Mouse (Mus musculus): ENCODE results near the gene Palm.

Palm gene

DNA sequence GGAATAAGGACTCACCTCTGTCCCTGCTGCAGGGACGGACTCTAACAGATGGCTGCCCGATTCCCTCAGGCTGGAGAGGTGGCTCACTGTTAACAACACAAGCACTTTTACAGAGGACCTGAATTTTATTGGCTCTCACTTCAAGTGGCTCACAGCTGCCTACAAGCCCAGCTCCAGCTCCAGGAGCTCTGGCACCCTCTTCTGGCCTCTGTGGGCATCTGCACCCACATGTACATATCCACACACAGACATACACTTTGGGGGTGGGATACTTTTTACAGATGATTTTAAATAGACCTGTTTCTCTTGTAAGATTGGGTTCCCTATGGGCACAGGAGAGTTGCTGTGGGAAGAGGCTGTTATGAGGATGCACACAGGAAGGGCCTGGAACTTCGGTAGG lies 21.1 kb upstream of the Palm start:
- no peak for DNase-seq (ENCODE audit: low read depth, low spot score)

DNA sequence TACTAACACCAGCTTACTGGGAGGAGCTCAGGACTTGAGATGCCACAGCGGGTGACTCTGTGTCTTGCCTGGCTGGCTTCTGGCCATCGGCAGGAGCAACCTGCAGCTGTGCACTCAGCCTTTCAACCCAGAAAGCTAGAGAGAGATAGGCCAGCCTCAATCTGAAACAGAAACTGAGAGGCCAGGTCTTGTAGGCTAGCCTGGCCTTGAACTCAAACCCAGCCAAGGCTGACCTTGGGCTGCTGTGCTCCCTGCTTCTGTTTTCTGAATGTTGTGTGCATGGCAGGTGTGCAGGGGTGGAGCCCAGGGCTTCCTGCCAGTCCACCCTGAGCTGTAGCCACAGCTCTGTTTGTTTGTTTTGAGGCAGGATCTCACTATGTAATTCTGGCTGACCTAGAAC lies 20.2 kb upstream of the Palm start:
- DNase-seq (ENCODE audit: low read depth, low spot score), result no peak

DNA sequence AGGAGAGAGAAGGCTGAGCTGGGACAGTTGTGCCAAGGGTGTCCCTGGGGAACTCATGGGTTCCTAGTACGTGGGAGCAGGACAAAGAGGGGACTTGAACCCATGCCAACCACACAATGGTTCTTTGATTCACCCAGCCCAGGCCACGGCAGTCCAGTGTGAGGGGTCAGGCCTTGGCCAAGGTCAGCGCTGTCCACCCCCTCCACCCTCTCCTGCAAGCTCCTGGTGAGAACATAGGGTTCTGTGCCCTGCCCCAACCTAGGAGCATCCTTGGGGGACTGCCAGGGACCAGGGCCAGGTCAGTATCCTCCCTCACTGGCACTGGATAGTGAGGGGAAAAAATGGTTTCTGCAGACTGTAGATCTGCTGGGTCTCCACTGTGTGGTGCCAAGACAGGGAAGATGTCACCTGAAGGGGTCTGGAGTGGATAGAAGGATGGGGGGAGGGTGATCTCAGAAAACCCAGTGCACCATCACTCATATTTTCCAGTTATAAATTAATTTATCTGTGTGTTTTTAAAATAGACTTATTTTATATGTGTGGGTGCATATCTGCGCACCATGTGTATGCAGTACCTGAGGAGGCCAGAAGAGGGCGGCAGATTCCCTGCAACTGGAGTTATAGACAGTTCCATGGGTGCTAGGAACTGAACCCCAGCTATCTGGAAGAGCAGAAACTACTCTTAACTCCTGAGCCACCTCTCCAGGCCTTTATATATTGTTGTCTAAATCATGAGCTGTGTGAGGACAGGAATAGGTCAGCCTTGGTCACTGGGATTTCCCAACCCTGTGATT lies 18.7 kb upstream of the Palm start:
- no peak for DNase-seq (ENCODE audit: low read depth, low spot score)

DNA sequence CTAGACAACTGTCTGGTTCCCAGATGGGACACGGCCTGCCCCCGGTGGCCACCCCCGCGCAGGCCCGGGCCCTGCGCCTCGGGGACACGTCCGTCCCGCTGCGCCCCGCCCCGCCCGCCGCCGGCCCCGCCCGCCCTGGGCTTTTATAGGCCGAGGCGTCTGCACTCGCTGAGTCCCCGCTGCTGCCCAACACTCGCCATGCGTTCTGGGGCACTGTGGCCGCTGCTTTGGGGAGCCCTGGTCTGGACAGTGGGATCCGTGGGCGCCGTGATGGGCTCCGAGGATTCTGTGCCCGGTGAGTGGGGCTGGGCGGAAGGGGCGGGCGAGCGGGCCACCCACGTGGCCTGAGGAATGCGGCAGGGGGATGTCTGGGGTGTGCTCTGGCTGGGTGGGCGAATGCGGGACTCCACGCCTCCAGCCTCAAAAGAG lies 16.3 kb upstream of the Palm start, which contains the start of gene Fstl3:
Gene Fstl3, plus strand, starts transcription at position 170 of the 429 bp plus-strand sequence.
- DNase-seq (ENCODE audit: low read depth, low spot score), result no peak

DNA sequence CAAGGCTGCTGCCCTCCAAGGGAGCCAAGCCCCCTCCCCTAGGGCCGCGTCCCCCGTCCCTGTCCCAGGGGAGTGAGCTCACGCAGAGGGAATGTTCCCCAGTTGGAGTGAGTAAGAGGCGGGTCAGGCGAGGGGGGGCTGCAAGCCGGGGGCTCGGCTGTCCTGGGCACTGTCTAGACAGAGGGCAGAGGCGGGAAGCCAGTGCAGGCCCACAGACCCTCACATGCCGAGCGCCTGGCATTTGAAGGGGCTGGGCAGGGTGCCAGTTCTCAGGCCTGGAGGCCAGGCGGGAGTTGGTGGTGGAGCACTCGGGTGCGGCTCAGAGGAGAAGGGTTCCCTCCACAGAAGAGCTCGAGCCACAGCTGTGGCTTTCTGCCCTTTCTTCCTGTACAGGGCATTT lies 15.4 kb upstream of the Palm start:
- DNase-seq (ENCODE audit: low read depth, low spot score), result no peak

DNA sequence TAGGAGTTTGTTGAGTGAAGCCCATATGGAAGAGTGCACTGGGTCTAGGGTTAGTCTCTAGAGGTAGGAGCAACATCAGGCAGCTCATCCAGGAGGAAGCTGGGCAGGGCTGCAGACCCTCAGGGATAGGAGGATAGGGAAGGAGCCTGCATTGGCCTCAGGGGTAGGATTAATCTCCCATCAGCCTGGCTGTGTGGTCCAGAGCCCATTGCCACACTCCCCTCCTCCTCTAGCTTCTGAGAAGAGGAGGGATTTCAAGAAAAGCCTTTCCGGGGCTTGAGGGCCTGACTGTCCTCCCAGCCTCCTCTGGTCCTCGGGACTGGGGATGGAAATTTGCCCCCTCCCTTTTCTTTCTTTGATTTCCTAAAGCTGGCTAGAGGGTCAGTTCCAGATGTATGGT lies 14.2 kb upstream of the Palm start:
- no peak for DNase-seq (ENCODE audit: low read depth, low spot score)

DNA sequence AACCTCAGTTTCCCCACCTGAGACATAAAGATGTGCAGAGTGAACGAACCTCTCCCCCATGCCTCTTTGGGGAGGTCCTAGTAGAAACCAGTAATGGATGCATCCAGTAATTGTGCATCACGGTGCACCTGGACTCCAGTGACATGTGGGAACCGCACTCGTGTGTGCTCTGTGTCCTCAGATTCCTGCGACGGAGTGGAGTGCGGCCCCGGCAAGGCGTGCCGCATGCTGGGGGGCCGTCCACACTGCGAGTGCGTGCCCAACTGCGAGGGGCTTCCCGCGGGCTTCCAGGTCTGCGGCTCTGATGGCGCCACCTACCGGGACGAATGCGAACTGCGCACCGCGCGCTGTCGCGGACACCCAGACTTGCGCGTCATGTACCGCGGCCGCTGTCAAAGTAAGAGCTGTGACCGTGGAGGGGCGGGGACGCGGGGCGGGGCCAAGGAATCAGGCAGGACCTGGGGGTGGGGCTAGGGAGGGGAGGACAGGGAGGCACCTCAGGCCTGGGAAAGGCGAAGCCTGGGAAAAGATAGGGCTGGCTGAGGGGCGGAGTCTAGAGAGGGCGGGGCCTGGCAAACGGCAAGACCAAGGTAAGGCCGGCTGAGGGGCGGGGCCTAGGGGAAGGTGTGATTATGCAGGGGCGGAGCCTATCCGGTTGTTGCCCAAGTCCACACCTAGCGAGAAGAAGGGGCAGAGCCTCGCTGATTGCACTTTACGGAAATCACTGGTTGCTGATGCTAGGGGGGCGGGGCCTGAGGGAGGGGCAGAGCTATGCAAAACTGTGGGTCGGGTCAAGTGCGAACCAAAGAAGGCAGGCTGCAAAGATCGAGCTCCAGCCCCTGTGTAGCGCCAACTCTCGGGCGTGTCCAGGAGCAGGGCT lies 13.3 kb upstream of the Palm start:
- peak; percentile 96 for DNase-seq (ENCODE audit: low read depth, low spot score)

DNA sequence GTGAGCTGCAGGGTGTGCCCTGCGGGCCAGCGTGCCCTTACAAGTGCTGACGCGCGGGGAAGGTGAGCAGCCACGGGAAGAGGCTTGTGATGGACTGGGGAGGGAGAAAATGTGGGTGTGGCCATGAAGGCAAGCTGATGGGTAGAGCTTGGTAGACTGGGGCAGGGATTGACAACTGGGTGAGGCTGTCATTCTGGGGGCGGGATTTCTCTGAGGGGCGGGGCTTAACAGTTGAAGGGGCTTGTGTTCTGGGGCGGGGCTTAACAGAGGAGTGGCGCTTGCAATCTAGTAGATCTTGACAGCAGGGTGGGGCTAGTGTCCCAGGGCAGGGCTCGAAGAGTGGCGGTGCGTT lies 12.7 kb upstream of the Palm start:
- DNase-seq (ENCODE audit: low read depth, low spot score), result peak; percentile 90

DNA sequence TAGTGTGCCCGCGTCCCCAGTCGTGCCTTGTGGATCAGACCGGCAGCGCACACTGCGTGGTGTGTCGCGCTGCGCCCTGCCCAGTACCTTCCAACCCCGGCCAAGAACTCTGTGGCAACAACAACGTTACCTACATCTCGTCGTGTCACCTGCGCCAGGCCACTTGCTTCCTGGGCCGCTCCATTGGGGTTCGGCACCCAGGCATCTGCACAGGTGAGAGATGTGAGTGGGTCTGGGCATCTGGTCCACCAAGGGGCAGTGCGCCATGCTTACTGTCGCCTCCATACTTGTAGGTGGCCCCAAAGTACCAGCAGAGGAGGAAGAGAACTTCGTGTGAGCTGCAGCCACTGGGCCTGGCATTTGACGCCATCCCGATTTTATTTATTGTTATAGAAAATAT lies 12.2 kb upstream of the Palm start:
- no peak for DNase-seq (ENCODE audit: low read depth, low spot score)

DNA sequence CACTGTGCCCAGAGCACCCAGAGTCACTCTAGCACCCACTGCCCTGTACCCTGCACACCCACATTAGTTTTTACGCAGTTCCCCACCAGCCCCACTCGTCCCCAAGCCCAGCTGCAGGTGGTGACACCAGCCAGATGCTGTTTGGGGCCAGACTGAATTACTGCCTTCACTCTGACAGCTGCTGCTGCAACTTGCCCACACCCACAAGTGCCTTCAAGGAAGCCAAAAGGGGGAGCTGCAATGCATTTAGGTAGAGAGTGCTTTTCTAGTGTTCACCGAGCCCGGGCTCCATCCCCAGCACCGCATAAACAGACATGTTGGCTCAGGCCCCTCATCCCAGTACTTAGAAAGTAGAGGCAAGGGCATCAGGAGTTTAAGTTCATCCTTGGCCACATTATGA lies 11.4 kb upstream of the Palm start:
- no peak for DNase-seq (ENCODE audit: low read depth, low spot score)

DNA sequence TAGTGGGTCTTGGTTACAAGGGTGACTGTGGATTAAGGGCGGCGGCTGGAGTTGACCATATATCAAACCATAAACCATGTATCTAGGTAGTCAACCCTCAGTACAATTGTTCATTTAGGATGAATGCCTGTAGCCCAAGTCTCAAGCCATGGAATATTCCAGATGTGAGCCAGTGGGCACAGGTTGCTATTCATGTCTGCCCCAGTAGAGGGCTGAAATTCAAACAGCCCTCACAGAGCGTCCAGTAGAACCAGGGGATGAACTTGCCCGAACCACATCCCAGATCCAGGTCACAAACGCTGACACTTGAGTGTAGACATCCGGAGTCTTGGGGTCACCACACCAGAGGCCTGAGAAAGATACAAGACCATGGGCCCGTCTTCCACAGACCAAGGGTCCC lies 10.3 kb upstream of the Palm start:
- DNase-seq (ENCODE audit: low read depth, low spot score), result no peak

DNA sequence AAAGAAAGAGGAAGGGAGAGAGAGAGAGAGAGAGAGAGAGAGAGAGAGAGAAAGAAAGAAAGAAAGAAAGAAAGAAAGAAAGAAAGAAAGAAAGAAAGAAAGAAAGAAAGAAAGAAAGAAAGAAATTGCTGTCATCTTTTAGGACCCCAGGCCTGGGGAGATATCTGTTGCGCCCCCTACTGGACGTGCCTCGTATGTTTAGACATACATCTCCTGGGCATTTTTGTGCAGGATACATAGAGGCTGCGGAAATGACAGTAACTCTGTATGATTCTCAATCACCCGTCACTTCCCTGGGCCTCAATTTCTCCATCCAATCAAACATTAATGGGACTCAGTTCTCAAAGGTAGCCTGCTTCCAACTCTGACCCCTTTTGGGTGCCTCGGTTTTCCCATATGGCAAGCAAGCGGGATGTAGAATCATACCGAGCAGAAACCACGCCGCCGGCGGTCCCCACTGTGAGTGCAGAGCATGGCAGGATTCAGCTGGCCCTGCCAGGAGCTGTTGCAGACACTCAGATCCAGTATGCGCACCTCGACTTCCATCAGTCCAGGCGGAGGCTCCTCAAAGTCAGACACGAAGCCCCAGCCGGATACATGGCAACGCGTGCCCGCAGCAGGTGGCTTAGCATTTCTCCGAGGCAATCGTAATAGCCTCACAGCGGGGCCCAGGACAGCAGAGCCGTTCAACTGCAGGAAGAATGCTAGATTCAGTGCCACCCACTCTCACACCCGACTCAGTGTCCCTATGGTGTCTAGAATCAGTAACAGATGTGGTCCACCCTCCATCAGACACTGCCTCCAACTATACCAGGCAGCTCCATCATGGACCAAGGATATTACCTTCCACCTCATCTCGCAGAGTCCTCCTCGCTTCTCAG lies 9.2 kb upstream of the Palm start:
- DNase-seq (ENCODE audit: low read depth, low spot score), result no peak

DNA sequence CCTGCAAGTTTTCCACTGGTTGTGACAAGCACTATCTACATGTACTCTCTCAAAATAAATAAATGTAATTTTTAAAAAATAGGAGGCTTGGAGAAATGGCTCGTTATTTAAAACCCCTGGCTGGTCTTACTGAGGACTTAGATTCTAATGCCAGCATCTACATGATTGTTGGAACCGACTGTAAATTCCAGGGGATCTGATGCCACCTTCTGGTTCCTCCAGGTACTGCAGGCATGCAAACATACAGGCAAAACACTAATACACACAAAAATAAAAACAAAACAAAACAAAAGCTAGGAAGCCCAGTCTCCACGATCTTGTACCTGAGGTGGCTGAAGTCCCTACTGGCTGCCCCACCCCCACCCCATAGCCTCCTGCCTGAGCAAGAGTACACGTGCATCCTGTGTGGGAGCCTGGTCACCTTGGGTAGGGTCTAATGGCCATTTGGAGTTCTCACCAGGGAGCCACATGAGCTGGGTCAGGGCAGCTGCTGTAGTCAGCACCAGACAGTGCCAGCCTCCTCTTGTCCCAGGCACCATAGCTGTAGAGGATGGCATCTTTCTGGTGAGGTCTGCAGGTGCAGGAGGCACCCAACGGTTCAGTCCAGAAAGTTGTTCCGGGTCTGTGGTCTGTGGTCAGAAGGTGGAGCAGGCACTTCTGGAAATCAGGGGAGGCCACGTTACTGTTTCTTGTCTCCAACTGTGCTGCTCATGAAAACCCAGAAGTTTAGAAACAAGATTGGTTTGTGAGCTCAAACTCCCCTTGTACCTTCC lies 4.8 kb upstream of the Palm start:
- no peak for DNase-seq (ENCODE audit: low read depth, low spot score)

DNA sequence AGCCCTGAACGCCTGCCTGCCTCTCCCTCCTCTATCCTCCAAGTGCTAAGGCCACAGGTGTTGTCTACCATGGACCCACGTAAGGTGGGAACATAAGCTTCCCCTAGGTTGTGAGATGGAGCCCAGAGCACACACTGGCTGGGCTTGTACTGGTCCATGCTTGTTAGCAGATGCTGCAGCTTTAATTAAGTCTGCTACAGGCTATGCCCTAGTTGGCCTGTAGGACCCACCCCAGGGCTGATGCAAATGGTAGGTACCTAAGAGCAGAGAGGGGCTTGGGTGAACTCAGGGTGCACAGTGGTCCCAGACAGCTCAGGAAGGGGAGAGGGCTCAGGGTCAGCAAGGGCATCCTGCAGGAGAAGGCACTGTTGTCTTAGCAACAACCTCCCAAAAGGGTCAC lies 3.8 kb upstream of the Palm start:
- no peak for DNase-seq (ENCODE audit: low read depth, low spot score)

DNA sequence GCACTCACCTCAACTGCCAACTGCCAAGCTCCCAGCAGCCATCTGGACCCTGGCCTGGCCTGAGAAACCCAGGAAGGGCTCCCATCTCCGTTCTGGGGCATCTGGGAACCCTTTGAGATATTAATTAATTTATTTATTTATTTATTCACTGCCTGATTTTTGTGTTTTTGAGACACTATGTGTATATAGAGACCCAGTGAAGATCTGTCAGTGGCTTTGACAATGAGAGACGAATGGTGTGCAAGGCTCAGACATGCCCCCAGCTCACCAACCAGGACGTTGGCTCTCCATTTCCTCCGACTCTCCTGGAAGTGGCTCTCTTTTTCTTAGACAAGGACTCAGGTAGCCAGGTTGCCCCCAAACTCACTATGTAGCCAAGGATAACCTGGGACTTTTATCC lies 2.5 kb upstream of the Palm start, which contains the start of gene Prss57:
Gene Prss57, minus strand, starts transcription at position 101 of the 400 bp plus-strand sequence.
- no peak for DNase-seq (ENCODE audit: low read depth, low spot score)

DNA sequence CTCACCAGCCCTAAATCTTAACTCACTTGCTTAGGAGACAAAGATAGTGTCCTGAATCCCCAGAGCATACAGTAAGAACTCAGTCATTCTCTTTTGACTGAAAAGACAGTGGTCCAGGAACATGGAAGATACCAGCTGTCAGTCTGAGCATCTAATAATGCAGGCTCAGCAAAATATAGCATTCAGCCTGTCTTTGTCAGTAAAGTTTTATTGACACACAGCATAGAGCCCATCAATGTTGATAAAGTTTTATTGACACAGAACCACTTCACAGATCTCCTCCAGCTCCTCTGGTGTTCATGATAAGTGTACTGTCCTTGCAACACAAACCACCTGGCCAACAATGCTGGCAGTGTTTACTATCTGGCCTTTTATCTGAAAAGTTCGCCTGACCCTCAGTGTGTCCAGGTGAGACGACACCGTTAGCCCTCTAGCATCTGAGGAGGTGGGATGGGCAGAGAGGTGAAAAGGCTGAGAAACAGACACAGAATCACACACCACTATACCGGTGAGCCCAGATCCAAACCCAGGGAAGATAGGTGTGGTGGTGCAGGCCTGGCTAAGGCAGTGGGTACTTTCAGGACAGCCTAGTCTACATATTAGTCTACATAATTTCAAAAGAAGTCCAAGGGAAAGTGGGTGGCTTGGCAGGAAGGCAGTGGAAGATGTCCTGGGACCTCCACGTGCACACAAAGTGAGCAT lies 882 bp upstream of the Palm start:
- DNase-seq (ENCODE audit: low read depth, low spot score), result no peak

DNA sequence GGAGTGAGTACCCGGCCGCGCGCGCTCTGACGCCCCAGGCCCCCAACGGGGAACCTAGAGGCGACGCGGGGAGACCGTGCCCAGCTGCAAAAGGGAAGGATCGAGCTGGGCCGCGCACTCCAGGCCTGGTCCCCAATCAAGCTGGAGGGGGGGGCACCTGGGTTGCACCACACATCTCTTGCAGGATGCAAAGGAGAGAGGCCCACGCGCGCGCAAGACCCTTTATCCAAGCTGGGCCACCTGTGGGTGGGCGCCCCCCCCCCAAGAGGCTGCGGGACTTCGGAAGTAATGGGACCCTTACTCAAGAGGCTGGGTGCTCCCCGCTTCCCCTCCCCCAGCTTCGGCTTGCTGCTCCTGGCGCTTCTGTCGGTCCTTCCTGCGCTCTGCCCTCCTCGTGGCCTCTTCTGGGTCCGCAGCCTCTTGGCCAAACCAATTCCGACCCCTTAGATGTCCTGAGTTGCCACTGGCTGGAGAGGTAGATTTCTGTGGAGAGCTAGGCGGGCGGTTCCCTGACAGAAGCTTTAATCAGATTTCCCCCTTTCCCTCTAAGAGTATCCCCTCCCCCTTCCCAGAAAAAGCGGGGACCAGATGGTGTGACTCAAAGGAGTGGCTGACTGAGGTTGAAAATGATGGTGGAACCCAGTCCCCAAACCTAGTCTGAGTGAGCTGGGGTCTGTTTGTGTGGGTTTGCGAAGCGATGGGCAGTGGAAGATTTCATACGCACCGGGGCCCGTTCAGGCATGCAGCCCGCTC lies 542 bp downstream of the Palm start:
- DNase-seq (ENCODE audit: low read depth, low spot score), result peak; percentile 64

DNA sequence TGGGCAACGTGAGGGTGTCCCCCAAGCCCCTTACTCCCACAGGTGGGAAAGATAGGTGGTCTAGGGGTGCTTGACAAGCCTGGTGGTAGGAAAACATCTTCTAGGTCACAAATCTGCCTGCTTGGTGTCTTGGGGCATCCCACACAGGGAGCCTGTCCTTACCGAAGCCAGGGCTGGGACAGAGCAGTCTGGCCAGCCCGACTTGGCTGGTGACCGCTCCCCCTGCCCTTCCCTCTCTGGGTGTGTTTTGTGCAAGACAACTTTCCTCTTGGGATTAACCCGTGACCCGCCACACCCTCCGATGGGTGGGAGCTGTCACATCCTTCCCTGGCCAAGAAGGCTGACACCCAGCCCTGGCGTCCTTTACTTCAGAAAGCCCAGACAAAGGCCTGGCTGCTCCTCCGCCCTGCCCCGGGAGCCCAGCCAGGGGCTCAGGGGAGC lies 1.1 kb downstream of the Palm start:
- DNase-seq (ENCODE audit: low read depth, low spot score), result no peak

DNA sequence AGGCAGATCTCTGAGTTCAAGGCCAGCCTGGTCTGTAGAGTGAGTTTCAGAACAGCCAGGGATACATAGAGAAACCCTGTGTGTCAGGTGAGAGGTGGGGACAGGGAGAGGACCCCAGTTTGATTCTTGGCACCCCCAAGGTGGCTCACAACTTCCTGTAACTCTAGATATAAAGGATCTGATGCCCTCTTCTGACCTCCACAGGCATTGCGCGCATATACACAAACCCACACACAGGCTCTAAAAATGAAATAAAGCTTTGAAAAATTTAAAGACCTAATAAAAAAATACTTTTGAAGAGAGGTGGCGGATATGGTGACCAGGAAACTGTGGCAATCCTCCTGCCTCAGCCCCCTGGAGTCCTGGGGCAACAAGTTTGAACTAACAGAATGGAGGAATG lies 2.5 kb downstream of the Palm start:
- DNase-seq (ENCODE audit: low read depth, low spot score), result no peak

DNA sequence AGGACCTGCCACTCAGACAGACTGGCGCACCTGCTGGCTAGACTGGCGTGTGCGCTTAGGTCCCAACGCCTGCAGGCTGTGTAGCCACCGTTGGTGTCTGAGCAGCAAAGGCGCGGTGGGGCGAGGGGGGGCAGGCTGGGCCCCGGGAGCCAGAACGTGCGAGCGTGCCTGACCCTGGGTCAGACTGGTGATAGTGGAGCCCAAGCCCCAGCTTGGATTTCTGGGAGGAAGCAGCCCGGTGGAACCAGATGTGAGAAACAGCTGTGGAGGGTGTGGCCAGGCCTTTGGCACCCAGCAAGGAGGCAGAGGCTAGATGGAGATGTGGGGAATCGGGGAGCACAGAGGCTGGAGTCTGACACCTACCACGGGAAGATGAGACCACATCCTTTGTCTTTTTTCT lies 4.0 kb downstream of the Palm start:
- DNase-seq (ENCODE audit: low read depth, low spot score), result no peak
